Mouse (Mus musculus) testis, postnatal 14 days (tissue): Measurements from ENCODE around the gene Phrf1.
A peak's percentile ranks its signal among the peaks of the same experiment; 100 is the strongest.

Experiments
- DNase-seq: peaks from one replicate; pipeline ENCODE4 v3.0.0; 2021; ENCODE audit warnings: low spot score

Phrf1 gene

GRCm38 (mm10) chr7:141292583-141293388 is 64.2 kb downstream of the Phrf1 start:
- peak; percentile 74 for DNase-seq

GRCm38 (mm10) chr7:141293852-141294471 is 65.4 kb downstream of the Phrf1 start:
- DNase-seq = no peak

- DNase-seq = no peak
Observed at GRCm38 (mm10) chr7:141294479-141294878, 65.9 kb downstream of the Phrf1 start.

GRCm38 (mm10) chr7:141297926-141298650 is 69.5 kb downstream of the Phrf1 start:
- no peak for DNase-seq

- no peak for DNase-seq
Observed at GRCm38 (mm10) chr7:141299175-141299574, 70.6 kb downstream of the Phrf1 start.

GRCm38 (mm10) chr7:141301386-141301785 is 72.8 kb downstream of the Phrf1 start:
- no peak for DNase-seq

- no peak for DNase-seq
Observed at GRCm38 (mm10) chr7:141302702-141303268, 74.2 kb downstream of the Phrf1 start.

GRCm38 (mm10) chr7:141304537-141304936 is 76.0 kb downstream of the Phrf1 start:
- DNase-seq = no peak
